Mouse (Mus musculus) embryonic facial prominence, embryonic 11.5 days (tissue): ENCODE results near the gene Lrch3. TPM values are rescaled to one million over a fixed set of nuclear protein-coding genes. Genes with fewer than 3 reads are reported as not detected.

Experiments used
- ATAC-seq: fragments of 200-750 bp; cut with Nextera tagmentation; replicated peaks from 2 replicates; pipeline ENCODE4 v1.8.0; 2017; ENCODE audit warnings: low read depth; ENCODE audit not compliant: insufficient number of reproducible peaks, low FRiP score, low TSS enrichment
- DNase-seq: peaks from one replicate; pipeline ENCODE4 v3.0.0-alpha.2; 2015; ENCODE audit warnings: low spot score
- H3K27ac ChIP-seq: fragments of 300-500 bp; sonication (generic); replicated peaks from 2 replicates; pipeline ENCODE4 v1.5.1; 2014; ENCODE audit warnings: mild to moderate bottlenecking, low read depth, low read length, control low read depth
- H3K27me3 ChIP-seq: fragments of 300-500 bp; sonication (generic); 2 replicates; pipeline ENCODE4 v1.6.1; 2014; ENCODE audit warnings: mild to moderate bottlenecking, low read length, moderate library complexity, mixed read lengths; ENCODE audit not compliant: control insufficient read depth, insufficient read depth
- H3K36me3 ChIP-seq: fragments of 300-500 bp; sonication (generic); replicated peaks from 2 replicates; pipeline ENCODE4 v1.6.1; 2014; ENCODE audit warnings: low read depth, mild to moderate bottlenecking, low read length, moderate library complexity, mixed read lengths; ENCODE audit not compliant: control insufficient read depth, insufficient read depth
- H3K4me1 ChIP-seq: fragments of 300-500 bp; sonication (generic); 2 replicates; pipeline ENCODE4 v1.6.1; 2014; ENCODE audit warnings: low read length, mixed read lengths; ENCODE audit not compliant: control insufficient read depth, insufficient read depth
- H3K4me2 ChIP-seq: fragments of 300-500 bp; sonication (generic); 2 replicates; pipeline ENCODE4 v1.6.1; 2014; ENCODE audit warnings: low read depth, mild to moderate bottlenecking, control low read depth, low read length, moderate library complexity
- H3K4me3 ChIP-seq: fragments of 300-500 bp; sonication (generic); 2 replicates; pipeline ENCODE4 v1.5.1; 2014; ENCODE audit warnings: low read depth, low read length, control low read depth
- H3K9ac ChIP-seq: fragments of 300-500 bp; sonication (generic); replicated peaks from 2 replicates; pipeline ENCODE4 v1.6.1; 2014; ENCODE audit warnings: mild to moderate bottlenecking, control low read depth, low read length
- H3K9me3 ChIP-seq: fragments of 300-500 bp; sonication (generic); replicated peaks from 2 replicates; pipeline ENCODE4 v1.6.1; 2016; ENCODE audit warnings: mild to moderate bottlenecking, low read length, inconsistent platforms, mixed read lengths; ENCODE audit not compliant: control insufficient read depth
- WGBS: fragments of 180-500 bp; shearing (Covaris S2); extraction: QIAGEN DNeasy Blood & Tissue Kit; methylation state at CpG from one replicate; pipeline ENCODE4 v1.1.7; 2014; 5-methylcytosine and 5-hydroxymethylcytosine counted together
- polyA plus RNA-seq: library from polyadenylated mRNA; unstranded; fragments of >200 nt; fragmentation: Nextera tagmentation; extraction: Ambion mirVana; gene quantifications from 2 replicates; pipeline ENCODE4 v1.2.1, GENCODE M21; 2014

Gene Lrch3
- polyA plus RNA-seq, 1 experiment from 2014 or later, result 32.2 TPM

DNA sequence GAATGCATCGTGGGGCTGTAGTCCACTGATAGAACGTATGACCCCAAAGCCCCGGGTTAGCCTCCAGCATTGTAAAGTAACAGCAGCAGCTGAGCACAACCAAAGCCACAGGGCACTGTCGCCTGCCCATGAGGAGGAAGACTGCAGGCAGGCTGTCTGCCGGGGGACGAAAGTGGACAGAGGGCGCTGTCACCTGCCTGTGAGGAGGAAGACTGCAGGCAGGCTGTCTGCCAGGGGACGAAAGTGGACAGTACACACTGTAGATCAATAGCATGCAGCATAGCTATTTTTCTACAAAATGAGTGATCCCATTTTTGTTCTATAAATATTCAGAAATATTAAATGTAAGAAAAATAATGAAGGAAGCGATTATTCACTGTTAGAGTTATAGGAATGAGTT, 150.7 kb downstream of the Lrch3 start:
- Histone ChIP-seq H3K27ac (no peak overlapping the region), H3K4me1 (peaks cover 3% of the 10 kb centered on the region; the same call in 1 of the 2 replicates), H3K9ac (no peak overlapping the region), H3K9me3 (no peaks in the 10 kb centered on the region), H3K4me2 (no peak overlapping the region), H3K27me3 (no peaks in the 10 kb centered on the region), H3K4me3 (no peak overlapping the region), H3K36me3 (peaks cover 4% of the 10 kb centered on the region)
- no peak for ATAC-seq
- no peak for DNase-seq
- 74% methylated on average over 9 of the region's 9 CpGs for WGBS

Other genes with a start within 250 kb of the Lrch3 start
- gene Muc4, start 178.2 kb upstream of the Lrch3 start, polyA plus RNA-seq, result 0.28 TPM in 1 of 2 replicates, not detected in the other
- gene Muc20, start 116.7 kb upstream of the Lrch3 start, polyA plus RNA-seq, result not detected in 2 replicates
- not detected in 2 replicates for gene Smbd1, start 103.6 kb upstream of the Lrch3 start, polyA plus RNA-seq
- gene Fyttd1, start 36.6 kb upstream of the Lrch3 start, polyA plus RNA-seq, result 147 and 156 TPM in 2 replicates
- 10.5 and 12.7 TPM in 2 replicates for gene Rubcn, start 36.3 kb upstream of the Lrch3 start, polyA plus RNA-seq
- gene Iqcg, start 142.1 kb downstream of the Lrch3 start, polyA plus RNA-seq, result 3.7 and 3.8 TPM in 2 replicates
- 929 and 931 TPM in 2 replicates for gene Rpl35a, start 142.4 kb downstream of the Lrch3 start, polyA plus RNA-seq
- gene Lmln, start 148.4 kb downstream of the Lrch3 start, polyA plus RNA-seq, result 1.2 and 2.3 TPM in 2 replicates